Mouse (Mus musculus) testis, postnatal 14 days (tissue): ENCODE results near the gene Tiam1.

Experiments used
- DNase-seq: peaks from one replicate; pipeline ENCODE4 v3.0.0; 2021; ENCODE audit warnings: low spot score

The Tiam1 gene

DNA sequence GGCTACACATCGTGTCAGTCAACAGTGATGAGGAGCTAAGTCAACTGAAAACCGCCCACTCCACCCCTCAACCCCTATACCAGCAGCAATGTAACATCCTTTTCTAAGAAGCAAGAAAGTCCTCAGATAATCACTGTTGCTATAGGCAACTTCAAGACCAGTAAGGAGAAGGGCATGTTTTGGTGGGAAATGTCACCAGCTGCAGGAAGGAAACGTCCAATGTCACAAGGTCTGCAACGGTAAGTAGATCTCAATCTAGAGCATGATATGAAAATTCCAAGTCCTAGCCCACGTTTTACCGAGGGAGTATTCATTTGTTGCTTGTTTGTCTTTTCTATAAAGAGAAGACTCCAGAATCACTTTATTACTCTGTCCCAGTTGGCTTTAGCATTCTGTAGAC, 95.7 kb downstream of the Tiam1 start:
- no peak for DNase-seq

DNA sequence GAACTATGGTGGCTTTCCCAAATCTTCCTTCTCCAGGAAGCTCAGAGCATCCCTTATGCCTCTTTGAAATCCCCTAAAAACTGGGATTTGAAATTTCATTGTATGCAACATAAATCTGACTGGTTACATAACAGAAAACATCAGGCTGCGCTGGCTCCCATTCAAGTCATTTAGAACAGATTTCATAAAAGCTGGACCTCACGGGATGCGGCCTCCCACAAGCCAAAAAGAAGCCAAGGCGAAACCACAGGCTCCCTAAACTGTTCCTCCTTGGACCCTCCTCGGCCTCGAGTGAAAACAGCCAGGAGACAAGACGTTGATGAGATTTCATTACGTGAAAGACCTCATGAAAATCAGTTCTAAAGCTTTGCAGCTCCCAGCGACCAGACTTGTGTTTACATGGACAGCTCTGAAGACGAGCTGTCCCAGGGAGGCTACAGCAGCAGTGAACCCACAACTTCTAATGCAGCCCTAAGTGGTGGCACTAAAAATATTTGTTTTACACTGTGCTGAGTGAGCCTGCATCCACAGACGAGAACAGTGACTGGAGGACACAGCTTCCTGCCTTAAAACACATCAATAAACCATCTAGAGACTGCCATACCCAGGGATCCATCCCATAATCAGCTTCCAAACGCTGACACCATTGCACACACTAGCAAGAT, 96.9 kb downstream of the Tiam1 start:
- no peak for DNase-seq

DNA sequence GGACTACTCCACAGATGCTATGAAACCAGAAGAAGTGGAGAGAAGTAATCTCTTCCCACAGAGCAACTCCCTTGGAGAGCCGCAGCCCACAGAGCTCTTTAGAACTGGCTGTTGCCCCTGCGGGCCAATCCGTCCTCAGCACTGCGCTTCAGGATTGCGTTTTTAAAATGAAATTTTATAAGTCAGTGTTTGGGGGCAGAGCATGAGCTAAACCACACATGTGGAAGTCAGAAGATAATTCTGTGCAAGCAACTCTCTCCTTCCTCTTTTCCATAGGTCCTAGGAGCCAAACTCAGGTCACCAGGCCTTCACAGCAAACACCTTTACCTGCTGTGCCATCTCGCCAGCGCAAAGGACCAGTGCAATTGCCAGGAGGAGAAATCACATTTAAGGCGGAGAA, 98.0 kb downstream of the Tiam1 start:
- no peak for DNase-seq

DNA sequence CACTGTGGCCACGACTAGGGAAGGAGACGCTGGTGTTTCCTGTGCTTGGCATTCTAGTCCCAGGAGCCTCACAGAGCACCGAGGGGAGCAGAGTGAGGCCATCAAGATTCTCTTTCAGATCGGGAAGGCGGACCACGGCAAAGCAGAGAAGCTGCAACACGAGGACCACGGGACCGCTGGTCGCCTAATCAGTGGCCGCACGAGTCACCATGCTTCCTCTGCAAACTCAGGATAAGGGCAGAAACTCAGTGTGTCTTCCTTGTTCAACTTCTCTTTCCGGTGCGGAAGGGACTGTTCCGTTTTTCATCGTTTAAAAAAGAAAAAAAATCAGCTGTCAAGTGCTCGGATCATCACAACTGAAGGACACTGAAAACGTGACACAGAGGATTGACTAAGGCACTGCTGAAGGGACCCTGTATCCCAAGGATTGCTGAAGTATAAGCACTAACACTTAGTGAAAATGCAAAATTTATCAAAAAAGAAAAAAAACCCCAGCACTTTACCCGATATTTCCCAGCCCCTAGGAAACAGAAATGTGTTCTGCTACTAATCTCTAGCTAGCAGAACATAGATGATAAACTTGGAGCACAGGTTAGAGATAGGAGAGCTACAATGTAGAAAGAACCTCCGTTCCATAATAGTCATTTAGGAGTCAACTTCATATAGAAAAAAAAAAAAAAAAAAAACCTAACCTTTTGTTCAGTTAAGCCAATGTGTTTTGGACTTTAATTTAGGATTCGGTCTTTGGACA, 99.4 kb downstream of the Tiam1 start:
- DNase-seq, result no peak

DNA sequence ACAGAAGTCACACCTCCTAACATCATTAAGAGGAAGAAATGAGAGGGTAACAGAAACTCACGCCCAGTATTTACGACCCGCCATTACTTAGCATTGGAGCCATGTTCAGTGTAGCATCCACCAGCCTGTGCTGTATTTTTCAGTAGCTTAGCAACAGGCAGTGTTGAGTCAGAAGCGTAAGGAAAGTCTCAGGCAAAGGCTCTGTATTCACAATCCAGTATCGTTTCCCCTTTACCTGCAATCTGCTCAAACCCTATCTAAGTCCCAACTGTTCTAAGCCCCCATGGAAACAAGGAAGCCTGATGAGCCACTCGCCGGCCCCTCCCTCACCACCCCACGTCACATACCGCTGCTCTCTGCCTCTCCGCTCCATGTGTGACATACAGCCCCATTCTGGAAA, 100.7 kb downstream of the Tiam1 start:
- DNase-seq, result no peak

DNA sequence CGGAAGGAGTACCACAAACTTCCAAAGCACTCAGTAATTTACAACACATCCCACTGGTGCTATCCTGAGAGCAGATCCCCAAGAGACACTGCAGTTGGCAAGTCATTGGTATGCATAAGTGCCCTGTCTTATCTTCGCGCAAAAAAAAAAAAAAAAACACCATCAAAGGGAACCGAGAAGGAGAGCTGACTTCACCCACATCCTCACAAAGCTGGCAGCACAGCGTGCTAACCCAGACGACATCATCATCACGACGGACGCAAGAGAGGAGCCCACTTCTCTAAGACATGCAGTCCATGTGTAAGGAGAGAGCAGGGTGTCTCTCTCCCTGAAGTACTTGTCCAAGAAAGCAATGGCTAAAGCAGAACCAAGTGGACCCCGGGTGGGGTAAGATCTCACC, 101.2 kb downstream of the Tiam1 start:
- no peak for DNase-seq

DNA sequence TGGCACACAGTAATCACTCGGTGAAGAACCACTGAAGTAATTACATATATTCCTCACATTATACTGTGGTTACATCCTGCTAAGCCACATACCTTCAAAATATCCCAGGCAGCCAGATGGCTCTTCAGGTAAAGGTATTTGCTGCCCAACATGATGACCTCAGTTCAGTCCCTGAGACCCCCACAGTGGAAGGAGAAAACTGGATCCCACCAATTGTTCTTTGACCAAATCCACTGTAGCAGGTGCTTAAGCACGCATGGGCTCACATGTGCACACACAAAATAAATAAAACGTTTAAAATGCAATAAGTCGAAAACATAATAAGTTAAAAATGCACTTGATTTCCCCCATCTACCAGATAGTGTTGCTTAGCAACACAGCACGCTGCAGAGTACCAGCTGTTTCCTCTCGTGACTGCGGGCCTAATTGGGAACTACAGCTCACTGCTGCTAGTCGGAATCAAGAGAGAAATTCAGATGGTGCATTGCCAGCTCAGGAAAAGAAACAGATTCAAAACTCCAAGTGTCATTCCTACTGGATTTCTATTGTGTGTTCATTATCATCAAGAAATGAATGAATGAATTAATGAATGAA, 102.7 kb downstream of the Tiam1 start:
- DNase-seq, result no peak

DNA sequence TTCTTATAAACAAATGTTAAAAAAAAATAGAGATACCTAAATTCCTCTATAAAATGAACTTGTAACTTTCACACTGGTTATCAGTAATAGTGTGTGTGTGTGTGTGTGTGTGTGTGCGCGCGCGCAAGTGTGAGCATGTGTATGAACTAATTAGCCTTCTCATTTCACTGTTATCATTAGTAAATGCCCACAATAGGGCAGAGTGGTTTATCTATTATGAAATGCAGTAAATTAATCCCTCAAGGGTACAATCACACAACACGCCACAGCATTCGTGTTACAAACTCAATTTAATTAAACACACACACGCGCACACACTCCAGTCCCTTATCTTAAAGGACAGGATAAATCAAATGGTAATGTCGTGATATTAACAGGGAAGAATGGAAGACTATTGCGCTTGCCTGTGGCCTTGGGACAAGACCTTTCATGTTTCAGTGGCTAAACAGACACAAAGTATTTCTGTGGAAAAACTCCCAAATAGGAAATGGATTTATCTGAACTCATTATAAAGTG, 107.9 kb downstream of the Tiam1 start:
- no peak for DNase-seq

DNA sequence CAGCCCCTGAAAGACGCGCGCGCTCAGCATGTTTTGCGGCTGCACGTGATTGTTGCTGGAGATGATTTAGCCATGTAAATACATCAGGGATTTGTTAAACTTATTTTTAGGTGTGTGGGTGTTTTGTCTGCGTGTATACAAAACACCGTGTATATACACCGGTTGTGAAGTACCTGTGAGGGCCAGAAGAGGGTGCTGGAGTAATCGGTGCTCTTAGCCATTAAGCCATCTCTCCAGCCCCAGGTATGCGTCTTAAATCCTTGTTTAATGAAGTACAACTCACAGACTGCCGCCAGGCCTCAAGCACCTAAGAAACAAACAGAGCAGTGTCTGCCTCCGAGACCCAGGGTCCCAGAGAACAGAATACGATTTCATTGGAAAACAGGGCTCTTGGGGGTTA, 113.2 kb downstream of the Tiam1 start:
- no peak for DNase-seq

DNA sequence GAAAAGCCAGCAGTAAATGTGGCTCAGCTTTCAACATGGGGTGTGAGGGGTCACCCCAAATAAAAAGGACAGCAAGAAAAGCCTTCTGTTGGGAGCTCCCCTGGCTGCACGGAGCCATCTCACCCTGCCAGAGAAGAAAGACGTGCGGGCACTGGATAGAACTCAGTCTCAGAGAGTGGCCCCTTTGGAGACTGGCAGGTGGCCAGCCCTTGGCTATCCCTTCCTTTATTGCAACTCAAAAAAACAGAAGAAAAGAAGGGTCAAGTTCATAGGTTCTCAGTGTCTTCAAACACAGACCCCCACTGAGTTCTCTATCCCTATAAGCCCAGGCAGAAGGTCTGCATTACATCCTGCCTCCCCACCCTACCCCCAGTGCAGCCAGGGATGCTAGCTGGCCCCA, 115.7 kb downstream of the Tiam1 start:
- no peak for DNase-seq

DNA sequence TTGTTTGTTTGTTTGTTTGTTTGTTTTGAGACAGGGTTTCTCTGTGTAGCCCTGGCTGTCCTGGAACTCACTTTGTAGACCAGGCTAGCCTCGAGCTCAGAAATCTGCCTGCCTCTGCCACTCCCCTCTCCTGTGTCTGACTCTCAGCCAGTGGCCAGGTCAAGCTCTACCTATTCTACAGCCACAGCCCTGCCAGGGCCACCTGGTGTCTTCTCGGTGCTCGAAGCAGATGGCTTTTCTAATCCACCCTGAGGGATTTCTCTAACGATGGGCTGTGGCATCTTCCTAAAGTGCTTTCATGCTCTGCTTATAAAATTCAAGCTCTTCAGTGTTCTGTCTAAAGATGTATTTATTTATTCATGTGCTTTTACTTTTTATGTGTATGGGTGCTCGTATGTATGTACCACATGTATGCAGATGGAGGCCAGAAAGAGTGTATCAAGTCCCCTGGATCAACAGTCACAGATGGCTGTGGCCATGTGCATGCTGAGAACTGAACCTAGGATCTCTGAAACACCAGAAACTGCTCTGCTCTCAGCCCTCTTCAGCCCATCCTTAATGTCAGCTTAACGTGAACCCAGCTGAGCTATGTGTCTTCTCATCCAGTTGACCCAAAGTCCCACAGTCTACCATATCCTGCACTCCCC, 117.9 kb downstream of the Tiam1 start:
- DNase-seq, result no peak

DNA sequence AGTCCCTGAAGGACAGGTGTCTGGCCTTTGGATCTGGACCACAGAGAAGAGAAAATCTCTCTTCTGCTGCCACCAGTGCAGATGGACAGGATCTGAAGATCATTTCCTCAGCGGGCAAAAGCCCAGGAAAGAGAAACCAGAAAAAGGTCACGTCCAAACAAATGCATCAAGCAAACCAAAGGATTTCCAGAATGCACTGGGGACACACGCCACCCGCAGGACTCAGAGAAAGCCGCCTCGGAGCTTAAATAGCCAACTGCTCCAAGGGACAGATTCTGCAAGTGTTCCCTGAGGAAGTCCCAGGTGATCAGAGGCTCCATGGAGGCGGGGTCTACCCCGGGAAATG, 119.9 kb downstream of the Tiam1 start:
- no peak for DNase-seq

DNA sequence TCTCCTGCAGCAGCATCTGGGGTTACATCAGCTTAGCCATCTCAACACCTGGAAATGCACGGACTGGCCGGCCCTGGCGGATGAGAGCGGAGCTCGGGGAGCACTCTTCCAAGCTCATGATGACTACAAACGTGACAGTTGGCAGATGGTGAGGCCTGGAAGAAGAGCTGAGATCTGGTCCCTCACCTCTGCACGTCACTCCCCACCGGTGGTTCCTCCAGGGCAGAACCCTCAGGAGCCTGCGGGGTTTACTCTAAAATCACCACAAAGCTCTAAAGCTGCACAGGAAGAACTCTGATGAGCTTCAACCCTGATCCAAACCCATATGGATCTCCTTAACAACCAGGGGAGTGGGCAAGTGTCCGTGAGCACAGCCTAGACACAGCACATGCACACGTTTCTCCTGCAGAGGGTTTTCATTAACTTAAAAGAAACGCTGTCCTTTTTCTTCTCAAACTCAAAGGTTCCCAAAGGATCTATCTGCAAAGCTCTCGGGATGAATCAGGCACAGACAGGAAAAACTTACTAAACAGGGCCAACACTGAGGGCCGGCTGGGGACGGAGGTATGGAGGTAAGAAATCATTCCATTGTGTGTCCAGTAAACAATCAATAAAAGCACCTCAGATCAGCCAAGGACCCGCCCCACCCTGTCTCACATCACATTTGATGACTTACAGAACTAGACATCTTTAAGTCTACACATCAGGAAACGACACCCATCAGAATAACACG, 120.5 kb downstream of the Tiam1 start:
- DNase-seq, result no peak

DNA sequence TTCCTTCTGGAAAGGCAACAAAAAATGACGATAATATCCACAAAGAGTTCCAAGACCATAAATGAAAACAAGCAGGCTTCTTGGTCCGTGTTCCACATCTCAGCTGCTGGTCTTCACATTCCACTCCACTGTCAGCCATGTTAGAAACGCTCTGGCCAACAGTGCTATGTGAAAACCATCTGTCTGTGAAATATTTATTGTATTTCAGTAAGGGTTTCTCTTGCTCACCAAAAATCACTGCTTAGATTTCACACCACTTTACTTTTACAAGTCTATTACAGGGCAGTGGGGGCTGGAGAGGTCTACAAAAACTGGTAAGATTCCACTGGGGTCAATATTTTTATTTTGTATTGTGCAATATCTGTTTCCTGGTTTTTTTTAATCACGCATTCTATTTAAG, 127.5 kb downstream of the Tiam1 start:
- DNase-seq, result no peak

DNA sequence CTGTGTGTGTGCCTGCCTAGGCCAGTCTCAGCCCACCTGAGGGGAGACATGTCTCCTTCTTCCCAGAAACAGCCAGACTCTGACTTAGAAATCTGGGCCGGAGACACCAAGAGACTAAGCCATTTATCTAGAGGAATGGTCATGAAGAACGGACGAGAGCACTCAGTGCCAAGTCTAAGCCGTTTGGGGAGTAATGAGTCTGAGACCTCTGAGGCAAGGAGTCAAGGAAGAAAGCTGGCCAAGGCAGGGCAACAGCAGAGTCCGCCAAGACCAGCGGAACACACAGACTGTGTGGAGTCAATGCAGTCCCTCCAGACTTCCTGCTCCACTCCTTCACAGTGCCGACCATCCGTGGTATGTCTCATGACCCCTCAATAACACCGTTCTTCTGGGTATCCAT, 129.0 kb downstream of the Tiam1 start:
- peak; percentile 25 for DNase-seq

DNA sequence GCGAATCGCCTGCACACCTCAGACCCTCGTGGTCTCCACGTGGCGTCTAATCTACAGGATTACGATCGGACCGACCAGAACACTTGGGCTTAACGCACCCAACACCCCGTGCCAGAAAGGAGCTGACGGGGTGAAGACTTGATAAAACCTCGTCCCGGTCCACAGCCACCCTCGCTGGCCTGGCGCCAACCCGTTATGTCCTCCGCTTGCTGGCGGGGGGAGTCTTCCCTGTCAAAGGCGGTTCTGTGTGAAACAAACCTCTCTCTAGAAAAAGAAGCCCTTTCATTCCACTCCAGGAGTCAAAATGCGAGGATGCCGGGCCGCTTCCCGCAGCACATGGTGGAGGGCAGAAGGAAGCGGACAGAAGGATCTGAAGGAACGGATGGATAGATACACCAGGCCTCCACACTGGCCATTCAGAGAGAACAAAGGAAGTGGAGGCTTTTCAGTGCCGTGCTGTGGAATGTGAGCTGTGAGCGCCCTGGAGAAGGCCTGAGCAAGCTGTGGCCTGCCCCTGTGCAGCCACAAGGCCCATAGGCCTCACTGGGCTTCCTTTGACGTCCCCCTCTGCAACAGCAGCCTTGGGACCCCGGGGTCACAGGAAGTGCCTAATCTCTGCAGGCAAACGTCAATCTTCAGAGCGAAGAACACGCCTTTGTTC, 131.9 kb downstream of the Tiam1 start:
- peak; percentile 48 for DNase-seq

DNA sequence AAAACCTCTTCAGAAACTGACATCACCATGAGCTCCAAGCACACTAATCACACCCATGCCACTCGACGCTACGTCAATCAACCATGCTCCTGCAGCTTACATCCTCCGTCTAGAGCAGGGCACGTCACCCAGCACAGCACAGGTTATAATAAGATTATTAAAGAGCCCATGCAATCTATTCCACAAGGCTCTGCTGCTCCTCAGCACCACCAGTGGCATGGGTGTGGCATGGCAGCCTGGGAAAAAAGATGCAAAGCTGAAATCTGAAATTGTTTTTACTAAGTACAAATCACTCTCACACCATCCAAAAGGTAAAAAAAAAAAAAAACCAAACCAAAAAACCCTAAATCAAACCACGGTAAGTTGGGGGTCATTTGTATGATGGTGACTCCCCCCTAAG, 135.1 kb downstream of the Tiam1 start:
- no peak for DNase-seq

DNA sequence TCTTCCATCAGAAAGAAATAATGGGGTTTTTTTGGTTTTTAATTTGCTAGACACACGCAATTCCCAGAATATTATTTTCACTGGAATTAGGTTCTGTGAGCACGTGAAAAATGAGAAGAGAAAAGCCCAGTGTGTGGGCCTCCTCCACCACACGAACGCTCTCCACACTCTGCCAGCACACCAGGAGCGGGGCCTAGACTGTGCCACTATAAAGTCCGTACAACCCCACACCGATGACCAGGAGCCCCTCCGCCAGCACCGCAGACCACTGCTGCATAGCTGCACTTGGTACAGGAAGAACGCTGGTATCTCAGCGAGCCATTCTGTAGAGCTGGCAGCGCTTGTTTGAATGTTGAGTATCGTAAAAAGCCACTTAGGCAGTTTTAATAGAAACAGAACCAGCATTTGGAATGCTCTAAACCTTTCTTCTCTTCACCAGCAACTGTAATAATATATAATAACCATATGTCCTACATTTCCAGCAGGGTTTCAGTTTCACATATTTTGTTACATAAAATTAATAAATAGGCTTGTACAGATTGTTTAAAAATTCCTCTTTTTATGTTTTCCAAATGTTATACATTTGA, 136.1 kb downstream of the Tiam1 start:
- no peak for DNase-seq

DNA sequence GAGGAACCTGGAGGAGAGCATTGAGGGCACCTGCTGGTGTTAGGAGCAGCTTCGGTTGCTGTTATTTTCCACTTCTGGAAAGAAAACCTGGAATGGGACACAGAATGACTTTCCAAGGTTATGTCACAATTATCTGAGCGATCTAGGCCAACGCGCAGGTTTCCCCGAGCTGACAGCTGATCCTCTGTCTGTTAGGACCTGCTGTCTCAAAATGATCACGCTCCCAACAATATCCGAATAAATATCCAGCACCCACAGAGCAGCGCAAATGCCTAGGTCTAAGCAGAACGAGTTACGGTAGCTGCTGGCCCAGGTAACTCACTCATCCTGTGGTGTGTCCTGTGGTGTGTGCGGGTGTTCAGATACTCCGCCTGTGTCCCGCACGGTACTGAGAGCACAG, 140.0 kb downstream of the Tiam1 start:
- no peak for DNase-seq

DNA sequence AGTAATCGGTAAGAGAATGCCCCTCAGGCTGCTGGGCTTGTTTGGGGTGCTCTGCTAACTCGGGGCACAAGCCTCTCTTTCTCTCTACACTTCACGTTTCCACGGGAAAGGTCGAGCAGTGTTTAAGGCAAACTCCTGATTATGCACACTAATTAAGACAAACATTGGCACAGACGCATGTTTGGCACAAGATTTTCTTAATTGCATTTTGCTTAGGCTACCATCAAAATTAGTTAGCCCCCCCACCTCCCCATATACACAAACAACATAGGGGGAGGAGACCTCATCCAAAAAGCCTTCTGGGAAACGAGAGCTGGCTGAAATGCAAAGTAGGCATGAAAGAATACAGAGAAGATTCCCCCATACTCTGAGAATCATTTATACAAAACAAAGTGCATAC, 148.4 kb downstream of the Tiam1 start:
- no peak for DNase-seq
